In the genomic region with DNA sequence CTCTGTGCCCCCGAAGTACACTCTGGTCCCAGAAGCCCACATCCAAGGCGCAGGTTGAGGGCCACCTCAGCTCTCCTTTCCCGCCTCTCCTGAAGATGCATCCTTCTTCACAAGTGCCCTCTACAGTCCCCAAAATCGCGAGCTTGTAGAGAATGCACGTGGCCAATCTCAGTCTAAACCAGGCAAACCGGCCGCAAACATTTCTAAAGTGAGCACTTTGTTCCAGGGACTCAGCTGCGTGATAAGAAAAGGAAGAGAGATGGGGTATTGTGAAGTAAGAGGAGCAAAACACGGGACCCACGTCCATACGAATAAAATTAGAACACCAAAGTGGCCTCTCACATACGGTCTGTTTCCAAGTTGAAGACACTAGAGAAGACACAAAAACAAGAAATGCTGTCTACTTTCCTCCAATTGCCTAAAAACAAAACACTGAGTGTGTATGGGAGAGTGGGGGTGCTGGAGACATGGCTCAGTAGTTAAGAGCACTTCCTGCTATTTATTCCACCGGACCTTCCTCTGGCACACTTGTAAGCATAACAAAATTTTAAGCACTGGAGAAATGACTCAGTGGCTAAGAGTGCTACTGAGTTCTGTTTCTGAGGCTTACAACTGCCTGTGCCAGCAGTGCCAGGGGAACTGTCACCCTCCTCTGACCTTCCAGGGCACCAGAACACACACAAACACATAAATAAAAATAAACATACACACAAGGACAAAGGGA, we compare ENCODE assay signal across 8 mouse cellular contexts. TPM values are rescaled to one million over a fixed set of nuclear protein-coding genes. Genes with fewer than 3 reads are reported as not detected.
A peak's percentile ranks its signal among the peaks of the same experiment; 100 is the strongest.
DNase-seq lines count a peak whose midpoint lies in the region; ATAC-seq and TF ChIP-seq lines count a peak whose summit lies in the region.

No protein-coding gene starts in this region.

- no peaks in the 10 kb centered on the region for H3K36me3 ChIP-seq in kidney, adult 2 months (ENCODE audit: control insufficient read depth, insufficient read depth, low read length)
- H3K36me3 ChIP-seq in intestine, embryonic 14.5 days (ENCODE audit: control insufficient read depth, insufficient read depth, low read length), result peaks cover 13% of the 10 kb centered on the region
- H3K36me3 ChIP-seq in midbrain, embryonic 15.5 days (replicated peaks), result no peaks in the 10 kb centered on the region

- peak overlapping the region; percentile 81 for H3K9ac ChIP-seq in intestine, embryonic 14.5 days (ENCODE audit: low read length)
- peak overlapping the region; percentile 92 for H3K9ac ChIP-seq in midbrain, embryonic 15.5 days

- H3K4me3 ChIP-seq in kidney, adult 2 months (ENCODE audit: insufficient read depth, low read depth, low read length), result peak overlapping the region; percentile 88
- peak overlapping the region; percentile 86 for H3K4me3 ChIP-seq in bone marrow, adult 2 months (replicated peaks; ENCODE audit: control insufficient read depth, low read depth, low read length)
- H3K4me3 ChIP-seq in intestine, embryonic 14.5 days (ENCODE audit: low read depth, low read length), result peak overlapping the region; percentile 87
- peak overlapping the region; percentile 91 for H3K4me3 ChIP-seq in midbrain, embryonic 15.5 days

- intact Hi-C loops in left cerebral cortex, postnatal 36 days (cut with DNase I), result loop anchor here (2.0 kb wide), 1 partner anchor 27 kb away; a partner anchor contains a TSS

- no peak; the same call in 1 of the 2 replicates for ATAC-seq in intestine, embryonic 14.5 days (replicated peaks; ENCODE audit: low FRiP score, low TSS enrichment, low read depth)
- peak; percentile 2; the same call in 1 of the 2 replicates for ATAC-seq in midbrain, embryonic 15.5 days (replicated peaks)

- no peak for TF ChIP-seq POLR2A in kidney, adult 2 months (IDR thresholded peaks at IDR 0.05; ENCODE audit: low read depth, low read length)
- no peak for TF ChIP-seq POLR2A in bone marrow, adult 2 months (IDR thresholded peaks at IDR 0.05; ENCODE audit: borderline replicate concordance, control insufficient read depth, low read depth, low read length)

- H3K4me1 ChIP-seq in kidney, adult 2 months (ENCODE audit: control insufficient read depth, insufficient read depth, low read length), result peaks cover 6% of the 10 kb centered on the region; the same call in 1 of the 2 replicates
- H3K4me1 ChIP-seq in bone marrow, adult 2 months (ENCODE audit: control insufficient read depth, insufficient read depth, low read length), result no peaks in the 10 kb centered on the region; the same call in 1 of the 2 replicates
- peaks cover 20% of the 10 kb centered on the region for H3K4me1 ChIP-seq in intestine, embryonic 14.5 days (replicated peaks; ENCODE audit: control insufficient read depth, insufficient read depth, low read length)
- peaks cover 34% of the 10 kb centered on the region for H3K4me1 ChIP-seq in midbrain, embryonic 15.5 days

- H3K27me3 ChIP-seq in kidney, adult 2 months (replicated peaks; ENCODE audit: control insufficient read depth, insufficient read depth, low read length), result no peaks in the 10 kb centered on the region
- H3K27me3 ChIP-seq in intestine, embryonic 14.5 days (replicated peaks; ENCODE audit: control insufficient read depth, insufficient read depth, low read length), result no peaks in the 10 kb centered on the region
- no peaks in the 10 kb centered on the region for H3K27me3 ChIP-seq in midbrain, embryonic 15.5 days (replicated peaks)

- TF ChIP-seq CTCF in kidney, adult 2 months (conservative IDR thresholded peaks at IDR 0.05; ENCODE audit: insufficient read depth, insufficient read length, low read depth, low read length), result no peak
- TF ChIP-seq CTCF in bone marrow, adult 2 months (IDR thresholded peaks at IDR 0.05; ENCODE audit: control insufficient read depth, insufficient read depth, low read length), result no peak

- peak overlapping the region; percentile 48 for H3K27ac ChIP-seq in kidney, adult 2 months (ENCODE audit: insufficient read depth, low read depth, low read length)
- no peak overlapping the region; the same call in 1 of the 2 replicates for H3K27ac ChIP-seq in bone marrow, adult 2 months (ENCODE audit: control insufficient read depth, insufficient read depth, low read depth, low read length, poor library complexity)
- peak overlapping the region; percentile 84 for H3K27ac ChIP-seq in intestine, embryonic 14.5 days (ENCODE audit: low read depth)
- H3K27ac ChIP-seq in midbrain, embryonic 15.5 days, result peak overlapping the region; percentile 93

- DNase-seq in kidney, adult 2 months, result no peak
- no peak for DNase-seq in kidney, postnatal 25 days
- DNase-seq in intestine, embryonic 14.5 days (ENCODE audit: low spot score), result no peak
- no peak for DNase-seq in urinary bladder, postnatal 10 days (ENCODE audit: low spot score)
- DNase-seq in left cerebral cortex, postnatal 36 days (ENCODE audit: low spot score in 2 of 2), result no peak
- DNase-seq in spleen, adult 12 weeks (ENCODE audit: low spot score), result no peak

- H3K9me3 ChIP-seq in intestine, embryonic 14.5 days (ENCODE audit: control insufficient read depth, low read length), result no peaks in the 10 kb centered on the region
- H3K9me3 ChIP-seq in midbrain, embryonic 15.5 days, result no peaks in the 10 kb centered on the region

- under 1% methylated on average over 14 of the region's 14 CpGs for WGBS in kidney, adult 2 months
- under 1% methylated on average over 14 of the region's 14 CpGs for WGBS in bone marrow, adult 2 months
- 5% methylated on average over 14 of the region's 14 CpGs for WGBS in intestine, embryonic 14.5 days
- WGBS in midbrain, embryonic 15.5 days, result 7% methylated on average over 14 of the region's 14 CpGs

- H3K4me2 ChIP-seq in intestine, embryonic 14.5 days (ENCODE audit: low read length), result peak overlapping the region; percentile 89
- H3K4me2 ChIP-seq in midbrain, embryonic 15.5 days, result peak overlapping the region; percentile 63

RNA-seq across cellular contexts. Expression of a gene that starts 0.5 kb away (rescaled TPM):
- 56.4 and 56.8 TPM in 2 replicates for polyA plus RNA-seq in kidney, adult 2 months (2012; rRNA removed)
- 15.1 and 22.8 TPM in 2 replicates for polyA plus RNA-seq in bone marrow, adult 2 months (2011; ENCODE audit: insufficient read depth, insufficient read length, low replicate concordance, missing spikeins)
- polyA plus RNA-seq in intestine, embryonic 14.5 days (2014; fragmentation: Nextera tagmentation; extraction: Ambion mirVana), result 81.6 and 87.9 TPM in 2 replicates
- polyA plus RNA-seq in midbrain, embryonic 15.5 days (2015; fragmentation: Nextera tagmentation; extraction: Ambion mirVana), result 93.3 and 96.5 TPM in 2 replicates
- total RNA-seq in left cerebral cortex, postnatal 36 days (2021), result 100 to 1,000 TPM; 106 to 124 TPM

RNA-seq across cellular contexts. Expression of a gene that starts 6.6 kb away (rescaled TPM):
- 11.5 TPM in 2 replicates for polyA plus RNA-seq in kidney, adult 2 months (2012; rRNA removed)
- polyA plus RNA-seq in bone marrow, adult 2 months (2011; ENCODE audit: insufficient read depth, insufficient read length, low replicate concordance, missing spikeins), result 15.3 and 28.8 TPM in 2 replicates
- 184 and 216 TPM in 2 replicates for polyA plus RNA-seq in intestine, embryonic 14.5 days (2014; fragmentation: Nextera tagmentation; extraction: Ambion mirVana)
- polyA plus RNA-seq in midbrain, embryonic 15.5 days (2015; fragmentation: Nextera tagmentation; extraction: Ambion mirVana), result 334 and 360 TPM in 2 replicates
- 100 to 1,000 TPM in 1 of 2 experiments, 10 to 100 TPM in 1; 76.1 to 145 TPM for total RNA-seq in left cerebral cortex, postnatal 36 days (2021)

RNA-seq across cellular contexts. Expression of a gene that starts 26.3 kb away (rescaled TPM):
- 35.3 and 82.5 TPM in 2 replicates for polyA plus RNA-seq in kidney, adult 2 months (2012; rRNA removed)
- polyA plus RNA-seq in bone marrow, adult 2 months (2011; ENCODE audit: insufficient read depth, insufficient read length, low replicate concordance, missing spikeins), result 224 and 244 TPM in 2 replicates
- 787 and 872 TPM in 2 replicates for polyA plus RNA-seq in intestine, embryonic 14.5 days (2014; fragmentation: Nextera tagmentation; extraction: Ambion mirVana)
- polyA plus RNA-seq in midbrain, embryonic 15.5 days (2015; fragmentation: Nextera tagmentation; extraction: Ambion mirVana), result 377 and 389 TPM in 2 replicates
- 10 to 100 TPM; 55.8 to 66.0 TPM for total RNA-seq in left cerebral cortex, postnatal 36 days (2021)

RNA-seq across cellular contexts. Expression of a gene that starts 29.0 kb away (rescaled TPM):
- 2.9 and 6.7 TPM in 2 replicates for polyA plus RNA-seq in kidney, adult 2 months (2012; rRNA removed)
- polyA plus RNA-seq in bone marrow, adult 2 months (2011; ENCODE audit: insufficient read depth, insufficient read length, low replicate concordance, missing spikeins), result not detected in 2 replicates
- polyA plus RNA-seq in intestine, embryonic 14.5 days (2014; fragmentation: Nextera tagmentation; extraction: Ambion mirVana), result not detected in 2 replicates
- polyA plus RNA-seq in midbrain, embryonic 15.5 days (2015; fragmentation: Nextera tagmentation; extraction: Ambion mirVana), result not detected in 2 replicates
- not detected for total RNA-seq in left cerebral cortex, postnatal 36 days (2021)

RNA-seq across cellular contexts. Expression of a gene that starts 32.0 kb away (rescaled TPM):
- polyA plus RNA-seq in kidney, adult 2 months (2012; rRNA removed), result 19.7 and 20.2 TPM in 2 replicates
- polyA plus RNA-seq in bone marrow, adult 2 months (2011; ENCODE audit: insufficient read depth, insufficient read length, low replicate concordance, missing spikeins), result 7.7 and 24.3 TPM in 2 replicates
- 162 and 167 TPM in 2 replicates for polyA plus RNA-seq in intestine, embryonic 14.5 days (2014; fragmentation: Nextera tagmentation; extraction: Ambion mirVana)
- 118 and 122 TPM in 2 replicates for polyA plus RNA-seq in midbrain, embryonic 15.5 days (2015; fragmentation: Nextera tagmentation; extraction: Ambion mirVana)
- 10 to 100 TPM; 23.3 to 25.2 TPM for total RNA-seq in left cerebral cortex, postnatal 36 days (2021)
